Mouse (Mus musculus): ENCODE measurements at regions not wholly inside any gene's neighbourhood (a gene's known extent, or its start where the extent isn't known, plus 50 kb on each side); places are given as distances from the start of the nearest gene placed in this dataset.

DNA sequence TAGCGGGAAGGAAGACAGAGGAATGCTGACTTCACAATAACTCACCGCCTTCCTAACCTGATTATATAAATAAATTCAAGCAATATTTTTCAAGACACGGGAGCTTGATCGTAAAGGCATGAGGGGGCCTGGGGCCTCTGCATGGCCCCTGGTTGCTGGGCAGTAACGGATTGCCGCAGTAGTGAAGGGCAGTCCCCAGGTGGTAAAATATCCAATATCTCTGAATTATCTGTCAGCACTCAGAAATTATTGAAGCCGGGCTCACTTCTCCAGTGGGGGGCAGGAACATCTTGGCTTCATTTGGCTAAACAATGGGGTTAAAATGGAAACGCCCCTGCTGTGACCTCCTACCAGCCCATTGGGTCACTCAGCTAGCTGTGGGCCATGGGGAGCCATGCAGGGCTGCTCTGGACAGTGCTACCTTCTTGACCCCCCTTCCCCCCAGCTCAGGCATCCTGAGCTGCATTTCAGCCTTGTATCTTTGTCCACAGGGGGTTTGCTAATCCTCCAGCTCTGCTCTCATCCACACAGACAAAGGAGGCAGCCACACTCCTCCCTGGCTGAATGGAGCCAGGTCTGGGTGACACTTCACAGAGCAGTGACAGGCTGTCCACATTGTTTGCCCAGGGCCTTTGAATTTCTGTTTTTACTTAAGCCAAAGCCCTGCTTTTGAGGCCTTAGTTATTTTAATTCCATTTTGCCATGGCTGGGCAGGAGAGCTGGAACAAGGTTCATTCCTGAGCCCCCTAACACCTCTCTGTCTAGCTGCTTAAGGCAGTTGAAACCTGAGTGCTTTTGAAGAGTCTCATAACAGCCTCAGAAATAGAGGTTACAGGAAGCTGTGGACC, 267.2 kb upstream of the N4bp1 start:
- H3K9ac ChIP-seq (ENCODE audit: low read length), result no peak overlapping the region
- no peaks in the 10 kb centered on the region for H3K27me3 ChIP-seq (ENCODE audit: control insufficient read depth, insufficient read depth, low read length)
- no peaks in the 10 kb centered on the region for H3K9me3 ChIP-seq (ENCODE audit: control insufficient read depth, low read length)
- no peaks in the 10 kb centered on the region for H3K4me1 ChIP-seq (ENCODE audit: control insufficient read depth in 2 of 2, insufficient read depth in 2 of 2, low read length in 2 of 2)
- H3K4me2 ChIP-seq (ENCODE audit: low read length), result no peak overlapping the region
- WGBS, result 42% methylated on average over 8 of the region's 8 CpGs
- H3K4me3 ChIP-seq (ENCODE audit: control insufficient read depth in 1 of 2, insufficient read depth in 1 of 2, low read depth in 1 of 2, low read length in 2 of 2), result no peak overlapping the region
- no peak for ATAC-seq (ENCODE audit: insufficient number of reproducible peaks, insufficient read depth, low FRiP score, low read depth)
- no peaks in the 10 kb centered on the region for H3K36me3 ChIP-seq (ENCODE audit: control insufficient read depth, insufficient read depth, low read length)
- H3K27ac ChIP-seq (replicated peaks in 1 of 2; ENCODE audit: control insufficient read depth in 1 of 2, insufficient read depth in 1 of 2, low read depth in 2 of 2, low read length in 2 of 2), result no peak overlapping the region

DNA sequence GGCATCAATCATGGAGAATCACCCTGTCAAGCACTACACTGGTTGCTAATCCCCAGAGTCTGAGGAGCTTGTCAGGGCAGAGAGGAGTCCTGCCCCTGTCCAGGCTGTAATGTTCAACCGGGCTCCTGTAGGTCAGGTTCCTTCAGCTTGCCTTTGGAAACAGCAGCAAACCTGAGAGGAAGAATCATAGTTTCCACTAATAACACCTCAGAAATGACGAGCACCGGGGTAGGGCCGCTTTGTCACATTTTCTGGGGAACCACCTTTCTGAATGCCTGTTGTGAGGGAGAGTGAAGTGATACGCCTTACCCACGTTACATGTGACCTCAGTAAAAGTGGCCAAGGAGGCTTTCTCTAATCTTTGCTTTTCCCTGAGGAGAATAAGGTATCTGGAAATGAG, 263.8 kb upstream of the N4bp1 start:
- no peaks in the 10 kb centered on the region for H3K4me1 ChIP-seq (ENCODE audit: control insufficient read depth in 2 of 2, insufficient read depth in 2 of 2, low read length in 2 of 2)
- no peak for ATAC-seq (ENCODE audit: insufficient number of reproducible peaks, insufficient read depth, low FRiP score, low read depth)
- H3K27ac ChIP-seq (replicated peaks in 1 of 2; ENCODE audit: control insufficient read depth in 1 of 2, insufficient read depth in 1 of 2, low read depth in 2 of 2, low read length in 2 of 2), result no peak overlapping the region
- H3K4me2 ChIP-seq (ENCODE audit: low read length), result no peak overlapping the region
- H3K27me3 ChIP-seq (ENCODE audit: control insufficient read depth, insufficient read depth, low read length), result no peaks in the 10 kb centered on the region
- no peaks in the 10 kb centered on the region for H3K36me3 ChIP-seq (ENCODE audit: control insufficient read depth, insufficient read depth, low read length)
- H3K4me3 ChIP-seq (ENCODE audit: control insufficient read depth in 1 of 2, insufficient read depth in 1 of 2, low read depth in 1 of 2, low read length in 2 of 2), result no peak overlapping the region
- H3K9me3 ChIP-seq (ENCODE audit: control insufficient read depth, low read length), result 0 out of 2 replicates have a peak, but pooled peaks cover 2% of the 10 kb centered on the region
- no peak overlapping the region for H3K9ac ChIP-seq (ENCODE audit: low read length)
- 80% methylated on average over 6 of the region's 6 CpGs for WGBS

DNA sequence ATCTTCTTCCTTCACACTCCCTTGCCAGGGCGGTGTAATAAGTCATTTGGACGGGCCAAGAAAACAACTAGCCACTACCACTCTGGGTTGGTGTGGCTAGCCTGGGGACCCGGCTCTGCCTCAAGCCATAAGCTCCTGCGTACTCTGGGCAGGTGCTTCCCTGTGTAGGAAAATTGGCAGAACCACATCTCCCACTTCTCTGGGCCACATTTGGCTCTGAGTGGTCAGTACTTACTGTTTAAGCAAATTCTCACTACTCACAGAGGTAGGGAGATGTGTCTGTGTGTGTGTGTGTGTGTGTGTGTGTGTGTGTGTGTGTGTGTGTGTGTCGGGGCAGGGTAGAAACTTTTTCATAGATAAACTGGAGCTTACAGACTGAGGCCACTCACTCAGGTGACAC, 262.6 kb upstream of the N4bp1 start:
- H3K36me3 ChIP-seq (ENCODE audit: control insufficient read depth, insufficient read depth, low read length), result no peaks in the 10 kb centered on the region
- H3K4me1 ChIP-seq (ENCODE audit: control insufficient read depth in 2 of 2, insufficient read depth in 2 of 2, low read length in 2 of 2), result no peaks in the 10 kb centered on the region
- 0 out of 2 replicates have a peak, but pooled peaks cover 4% of the 10 kb centered on the region for H3K9me3 ChIP-seq (ENCODE audit: control insufficient read depth, low read length)
- no peak for ATAC-seq (ENCODE audit: insufficient number of reproducible peaks, insufficient read depth, low FRiP score, low read depth)
- H3K4me3 ChIP-seq (ENCODE audit: control insufficient read depth in 1 of 2, insufficient read depth in 1 of 2, low read depth in 1 of 2, low read length in 2 of 2), result no peak overlapping the region
- no peak overlapping the region for H3K4me2 ChIP-seq (ENCODE audit: low read length)
- no peaks in the 10 kb centered on the region for H3K27me3 ChIP-seq (ENCODE audit: control insufficient read depth, insufficient read depth, low read length)
- H3K9ac ChIP-seq (ENCODE audit: low read length), result no peak overlapping the region
- H3K27ac ChIP-seq (replicated peaks in 1 of 2; ENCODE audit: control insufficient read depth in 1 of 2, insufficient read depth in 1 of 2, low read depth in 2 of 2, low read length in 2 of 2), result no peak overlapping the region
- WGBS, result 82% methylated on average over 5 of the region's 5 CpGs

DNA sequence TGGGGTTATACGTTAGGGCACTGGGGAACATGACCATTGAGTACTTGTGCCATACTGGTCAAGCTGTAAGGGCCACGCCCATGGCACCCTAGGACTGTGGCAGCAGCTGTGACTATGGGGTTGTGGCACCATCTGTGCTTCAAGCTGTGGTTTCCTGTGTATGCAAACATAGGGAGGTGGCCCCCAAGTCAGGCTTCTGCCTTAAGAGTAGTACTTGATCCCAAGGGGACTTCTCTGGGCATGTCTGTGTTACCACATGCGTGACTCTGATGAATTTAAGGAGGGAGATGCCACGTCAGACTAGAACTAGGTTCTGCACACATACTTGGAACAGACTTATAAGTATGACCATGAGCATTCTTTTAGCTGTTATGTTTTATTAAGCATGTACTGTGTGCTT, 252.4 kb upstream of the N4bp1 start:
- Histone ChIP-seq H3K9me3 (ENCODE audit: control insufficient read depth, low read length) (no peaks in the 10 kb centered on the region), H3K4me1 (ENCODE audit: control insufficient read depth in 2 of 2, insufficient read depth in 2 of 2, low read length in 2 of 2) (no peaks in the 10 kb centered on the region), H3K4me3 (ENCODE audit: control insufficient read depth in 1 of 2, insufficient read depth in 1 of 2, low read depth in 1 of 2, low read length in 2 of 2) (no peak overlapping the region), H3K27ac (replicated peaks in 1 of 2; ENCODE audit: control insufficient read depth in 1 of 2, insufficient read depth in 1 of 2, low read depth in 2 of 2, low read length in 2 of 2) (no peak overlapping the region), H3K36me3 (ENCODE audit: control insufficient read depth, insufficient read depth, low read length) (no peaks in the 10 kb centered on the region), H3K27me3 (ENCODE audit: control insufficient read depth, insufficient read depth, low read length) (no peaks in the 10 kb centered on the region), H3K4me2 (ENCODE audit: low read length) (no peak overlapping the region), H3K9ac (ENCODE audit: low read length) (no peak overlapping the region)
- ATAC-seq (ENCODE audit: insufficient number of reproducible peaks, insufficient read depth, low FRiP score, low read depth), result no peak
- WGBS, result 85% methylated on average over 4 of the region's 4 CpGs

DNA sequence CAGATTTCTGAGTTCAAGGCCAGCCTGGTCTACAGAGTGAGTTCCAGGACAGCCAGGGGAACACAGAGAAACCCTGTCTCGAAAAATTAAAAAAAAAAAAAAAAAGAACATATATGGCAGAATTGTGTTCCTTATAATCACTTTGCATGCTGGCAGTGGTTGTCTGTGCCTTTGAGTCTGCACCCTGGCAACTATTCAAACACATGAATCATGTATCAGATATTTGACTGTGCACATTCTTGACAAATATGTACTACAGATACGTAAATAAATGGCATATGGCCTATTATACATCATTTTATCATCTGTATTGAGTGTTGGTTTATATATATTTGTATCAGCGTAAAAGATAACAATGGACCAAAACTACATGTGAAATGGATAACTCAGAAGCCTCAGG, 246.7 kb upstream of the N4bp1 start:
- Histone ChIP-seq H3K4me1 (ENCODE audit: control insufficient read depth in 2 of 2, insufficient read depth in 2 of 2, low read length in 2 of 2) (peaks cover 3 to 8% of the 10 kb centered on the region in 2 experiments; a peak in 3 of 4 replicates), H3K27ac (replicated peaks in 1 of 2; ENCODE audit: control insufficient read depth in 1 of 2, insufficient read depth in 1 of 2, low read depth in 2 of 2, low read length in 2 of 2) (no peak overlapping the region), H3K27me3 (ENCODE audit: control insufficient read depth, insufficient read depth, low read length) (no peaks in the 10 kb centered on the region), H3K9ac (ENCODE audit: low read length) (no peak overlapping the region), H3K36me3 (ENCODE audit: control insufficient read depth, insufficient read depth, low read length) (no peaks in the 10 kb centered on the region), H3K4me2 (ENCODE audit: low read length) (no peak overlapping the region), H3K9me3 (ENCODE audit: control insufficient read depth, low read length) (0 out of 2 replicates have a peak, but pooled peaks cover 2% of the 10 kb centered on the region), H3K4me3 (ENCODE audit: control insufficient read depth in 1 of 2, insufficient read depth in 1 of 2, low read depth in 1 of 2, low read length in 2 of 2) (no peak overlapping the region)
- 70% methylated on average over 3 of the region's 3 CpGs for WGBS
- no peak for ATAC-seq (ENCODE audit: insufficient number of reproducible peaks, insufficient read depth, low FRiP score, low read depth)

DNA sequence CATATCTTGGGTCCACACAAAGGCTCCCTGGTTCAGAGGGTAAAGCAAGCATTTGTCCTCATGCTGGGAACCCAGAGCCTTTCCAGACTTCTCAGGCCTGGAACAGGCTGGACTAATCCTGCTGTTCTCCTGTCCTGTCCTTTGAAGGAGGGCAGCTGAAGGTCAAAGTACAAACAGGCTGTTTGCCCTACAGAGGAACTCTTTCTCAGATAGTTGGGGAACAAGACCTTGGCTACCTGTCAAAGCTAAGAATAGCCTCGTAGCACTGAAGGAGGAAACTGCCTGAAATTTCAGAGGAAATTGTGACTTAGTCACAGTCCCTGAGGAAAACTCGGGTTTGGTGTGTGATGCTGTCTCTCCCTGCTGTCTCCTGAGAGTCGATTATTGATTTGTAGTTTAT, 245.6 kb upstream of the N4bp1 start:
- 30% methylated on average over 3 of the region's 3 CpGs for WGBS
- Histone ChIP-seq H3K27ac (replicated peaks in 1 of 2; ENCODE audit: control insufficient read depth in 1 of 2, insufficient read depth in 1 of 2, low read depth in 2 of 2, low read length in 2 of 2) (no peak overlapping the region), H3K9me3 (ENCODE audit: control insufficient read depth, low read length) (0 out of 2 replicates have a peak, but pooled peaks cover 2% of the 10 kb centered on the region)

DNA sequence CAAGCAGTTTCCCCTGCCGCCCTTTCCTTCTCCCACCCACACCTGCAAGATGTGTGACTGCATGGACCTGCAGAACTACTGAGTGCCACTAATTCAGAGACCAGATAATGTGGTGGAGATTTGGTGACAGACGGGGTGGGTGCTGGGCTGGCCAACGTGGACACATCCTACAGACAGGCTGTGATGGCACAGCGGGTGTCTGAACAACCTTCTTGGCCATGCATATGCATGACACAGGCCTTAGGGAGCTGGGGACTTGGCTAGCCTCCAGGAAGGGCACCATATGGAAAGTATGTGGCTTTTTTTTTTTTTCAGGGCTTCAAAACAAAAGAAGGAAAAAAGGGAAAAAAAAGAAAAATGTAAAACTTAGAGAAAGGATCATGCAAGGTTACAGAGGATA, 243.5 kb upstream of the N4bp1 start:
- ATAC-seq (ENCODE audit: insufficient number of reproducible peaks, insufficient read depth, low FRiP score, low read depth), result no peak
- Histone ChIP-seq H3K4me1 (ENCODE audit: control insufficient read depth in 2 of 2, insufficient read depth in 2 of 2, low read length in 2 of 2) (peaks cover 3 to 8% of the 10 kb centered on the region in 2 experiments; a peak in 3 of 4 replicates), H3K27ac (replicated peaks in 1 of 2; ENCODE audit: control insufficient read depth in 1 of 2, insufficient read depth in 1 of 2, low read depth in 2 of 2, low read length in 2 of 2) (no peak overlapping the region), H3K9me3 (ENCODE audit: control insufficient read depth, low read length) (0 out of 2 replicates have a peak, but pooled peaks cover 2% of the 10 kb centered on the region), H3K27me3 (ENCODE audit: control insufficient read depth, insufficient read depth, low read length) (no peaks in the 10 kb centered on the region), H3K36me3 (ENCODE audit: control insufficient read depth, insufficient read depth, low read length) (no peaks in the 10 kb centered on the region), H3K9ac (ENCODE audit: low read length) (no peak overlapping the region), H3K4me3 (ENCODE audit: control insufficient read depth in 1 of 2, insufficient read depth in 1 of 2, low read depth in 1 of 2, low read length in 2 of 2) (no peak overlapping the region), H3K4me2 (ENCODE audit: low read length) (no peak overlapping the region)
- WGBS, result 55% methylated on average over 4 of the region's 4 CpGs

More for the DNA sequence above, 245.6 kb upstream of the N4bp1 start:
- H3K36me3 ChIP-seq (ENCODE audit: control insufficient read depth, insufficient read depth, low read length), result no peaks in the 10 kb centered on the region
- no peaks in the 10 kb centered on the region for H3K27me3 ChIP-seq (ENCODE audit: control insufficient read depth, insufficient read depth, low read length)
- no peak overlapping the region for H3K4me3 ChIP-seq (ENCODE audit: control insufficient read depth in 1 of 2, insufficient read depth in 1 of 2, low read depth in 1 of 2, low read length in 2 of 2)
- no peak overlapping the region for H3K4me2 ChIP-seq (ENCODE audit: low read length)
- no peak for ATAC-seq (ENCODE audit: insufficient number of reproducible peaks, insufficient read depth, low FRiP score, low read depth)
- no peak overlapping the region for H3K9ac ChIP-seq (ENCODE audit: low read length)
- H3K4me1 ChIP-seq (ENCODE audit: control insufficient read depth in 2 of 2, insufficient read depth in 2 of 2, low read length in 2 of 2), result peaks cover 3 to 8% of the 10 kb centered on the region in 2 experiments; a peak in 3 of 4 replicates

All from heart, embryonic 14.5 days (tissue).